11 mouse cellular contexts compared by ENCODE assay signal in the genomic region with DNA sequence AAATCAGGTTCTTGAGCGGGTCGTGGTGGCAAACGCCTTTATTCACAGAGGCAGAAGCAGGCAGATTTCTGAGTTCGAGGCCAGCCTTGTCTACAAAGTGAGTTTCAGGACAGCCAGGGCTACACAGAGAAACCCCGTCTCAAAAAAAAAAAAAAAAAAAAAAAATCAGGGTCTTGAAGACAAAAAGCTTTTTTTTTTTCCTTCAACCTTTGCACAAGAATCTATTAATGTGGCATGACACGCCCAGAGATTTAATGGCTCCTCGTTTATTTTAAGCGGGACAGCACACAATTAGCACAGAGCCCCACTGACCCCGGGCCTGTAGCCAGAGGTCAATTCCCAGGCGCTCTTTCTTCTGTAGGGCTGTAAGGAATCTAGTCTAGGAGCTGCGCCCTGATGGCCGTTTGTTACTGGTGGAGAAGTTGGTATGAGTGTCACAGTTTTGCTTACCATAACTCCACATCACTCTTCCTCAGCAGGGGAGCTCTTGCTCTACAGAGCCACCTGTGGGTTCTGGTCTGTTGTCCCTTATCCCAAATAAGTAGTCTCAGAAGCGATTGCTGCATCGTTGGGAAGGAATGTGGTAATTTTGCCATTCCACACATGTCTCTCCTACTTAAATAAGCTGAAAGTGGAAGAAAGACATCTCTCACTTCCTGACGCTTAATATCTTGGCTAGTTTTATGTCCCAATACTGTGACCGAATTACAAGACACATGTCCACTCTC.
DNase-seq lines count a peak whose midpoint lies in the region; ATAC-seq lines count a peak whose summit lies in the region.
"Had no signal": no experiment of that assay in that cellular context is flagged by ENCODE, and none has a peak within 500 bp of the region (broad histone marks: within the 10 kb centered on the region; RNA-seq: fewer than 3 reads in every experiment).

No protein-coding gene starts in this region.

- ATAC-seq in megakaryocyte-erythroid progenitor cell, adult 5-6 weeks (replicated peaks; ENCODE audit: low FRiP score, low TSS enrichment, poor library complexity, severe bottlenecking) = no peak
- ATAC-seq: midbrain, embryonic 16.5 days had no signal

- peak; percentile 11 for DNase-seq in kidney, adult 11 months
- no peak for DNase-seq in kidney, adult 9 months
- peak; percentile 81 for DNase-seq in Muller cell, postnatal 12 days (ENCODE audit: inconsistent ontology term)
- peak; percentile 35 for DNase-seq in embryo, embryonic 11 days
- DNase-seq in lung, postnatal 14 days = peak; percentile 44
- DNase-seq in urinary bladder, postnatal 36 days (ENCODE audit: low spot score in 2 of 2) = no peak
- DNase-seq: cerebellum, adult 9-11 months; heart, postnatal 36 days; layer of hippocampus, adult 9-11 months had no signal

Comparison
In these comparisons a context has a peak if more than half of its experiments do, and no peak if none do; other contexts are left out.
1. DNase-seq: peak in kidney, adult 11 months (single experiment), Muller cell, postnatal 12 days (single experiment), embryo, embryonic 11 days (single experiment) and lung, postnatal 14 days (single experiment); none in kidney, adult 9 months (single experiment) and urinary bladder, postnatal 36 days (0 of 2).